Mouse (Mus musculus) olfactory bulb, adult 2 months (tissue): ENCODE measurements at regions not wholly inside any gene's neighbourhood (a gene's known extent, or its start where the extent isn't known, plus 50 kb on each side); places are given as distances from the start of the nearest gene placed in this dataset.

Experiments used
- CTCF ChIP-seq: fragments of 200-500 bp; IDR thresholded peaks from 2 replicates; pipeline ENCODE4 v1.5.1; 2012; ENCODE audit warnings: low read depth, mild to moderate bottlenecking, low read length, moderate library complexity; ENCODE audit not compliant: insufficient read depth
- POLR2A ChIP-seq: fragments of 200-500 bp; IDR thresholded peaks from 2 replicates; pipeline ENCODE4 v1.6.1; 2012; ENCODE audit warnings: mild to moderate bottlenecking, low read depth, low read length, moderate library complexity; ENCODE audit not compliant: insufficient read depth

DNA sequence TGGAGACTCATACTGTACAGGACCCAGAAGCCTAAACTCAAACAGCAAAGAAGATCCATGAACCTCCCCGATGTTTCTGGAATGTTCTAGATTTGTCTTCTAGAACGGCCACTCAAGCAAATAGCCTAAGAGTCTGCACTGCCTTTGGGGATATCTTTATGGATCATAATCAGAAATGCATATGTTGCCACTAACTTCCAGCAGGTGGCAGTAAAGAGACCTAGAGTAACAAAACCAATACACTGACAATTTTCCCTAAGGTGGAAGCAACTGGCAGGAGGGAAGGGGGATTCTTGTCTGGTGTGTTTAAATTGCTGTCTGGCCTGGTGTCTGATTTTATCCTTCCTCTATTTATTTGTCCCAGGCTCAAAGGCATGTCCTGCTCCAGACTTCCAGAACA, 69.2 kb upstream of the Cdh5 start:
- TF ChIP-seq CTCF: no peak
- no peak for TF ChIP-seq POLR2A
